Mouse (Mus musculus) CH12F3 (cell line): ENCODE results near the gene Usf3.

Source experiments
- in situ Hi-C: fragments of 300-500 bp; cut with MboI; formaldehyde crosslinking; loops from 2 replicates; pipeline ENCODE4 v1.14.3; 2020; ENCODE audit warnings: low sequenced_read_pairs

Usf3 gene

GRCm38 (mm10) chr16:44172297-44173154 lies 520 bp upstream of the Usf3 start:
- in situ Hi-C loops, result no loop called here

DNA sequence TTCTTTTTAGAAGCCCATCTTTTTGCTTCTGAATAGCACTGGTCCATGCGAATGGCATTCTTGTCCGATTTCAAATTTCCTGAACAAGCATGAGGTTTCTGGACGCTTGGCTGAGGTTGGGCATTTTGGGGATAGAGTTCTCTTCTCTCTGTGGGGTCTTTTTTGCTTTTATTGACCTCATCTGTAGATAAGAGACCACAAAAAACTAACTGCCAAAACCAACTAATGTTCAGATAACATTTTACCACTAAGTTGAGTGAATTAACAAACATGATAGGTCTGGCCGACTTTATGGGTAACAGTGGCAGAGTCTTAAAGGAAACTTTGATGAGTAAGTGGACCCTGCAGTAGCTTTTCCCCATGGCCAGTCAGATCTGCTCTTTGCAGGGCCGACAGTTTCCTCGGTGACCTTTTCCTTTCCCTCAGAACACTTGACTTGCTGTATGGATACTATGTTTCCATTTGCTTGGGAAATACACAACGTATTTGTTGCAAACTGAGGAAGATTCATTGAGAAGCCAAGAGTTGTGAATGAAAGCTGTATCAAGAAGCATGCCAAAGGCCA lies 1.0 kb downstream of the Usf3 start:
- in situ Hi-C loops, result no loop called here

DNA sequence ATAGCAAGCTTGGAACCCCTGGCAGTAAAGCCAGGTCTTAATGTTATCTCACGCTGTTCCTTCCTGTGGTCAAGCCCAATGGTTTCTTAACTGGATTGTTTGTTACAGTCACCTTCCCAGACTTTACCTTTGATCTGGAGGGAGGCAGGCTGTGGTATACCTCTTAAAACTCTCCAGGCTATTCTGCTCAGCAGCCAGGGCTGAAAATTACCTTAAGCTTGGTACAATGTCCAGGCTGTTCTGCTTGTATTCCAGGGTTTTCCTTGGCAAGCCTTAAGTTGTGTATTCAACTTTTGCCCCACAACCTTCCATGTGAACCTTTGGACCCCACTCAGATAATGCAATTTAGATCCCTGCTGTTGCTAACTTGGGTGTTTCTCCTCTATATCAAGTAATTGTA lies 2.0 kb downstream of the Usf3 start:
- in situ Hi-C loops, result no loop called here

- in situ Hi-C loops, result no loop called here
Observed at GRCm38 (mm10) chr16:44176511-44176910, 3.5 kb downstream of the Usf3 start.

- in situ Hi-C loops, result no loop called here
Observed at GRCm38 (mm10) chr16:44178555-44178954, 5.5 kb downstream of the Usf3 start.

DNA sequence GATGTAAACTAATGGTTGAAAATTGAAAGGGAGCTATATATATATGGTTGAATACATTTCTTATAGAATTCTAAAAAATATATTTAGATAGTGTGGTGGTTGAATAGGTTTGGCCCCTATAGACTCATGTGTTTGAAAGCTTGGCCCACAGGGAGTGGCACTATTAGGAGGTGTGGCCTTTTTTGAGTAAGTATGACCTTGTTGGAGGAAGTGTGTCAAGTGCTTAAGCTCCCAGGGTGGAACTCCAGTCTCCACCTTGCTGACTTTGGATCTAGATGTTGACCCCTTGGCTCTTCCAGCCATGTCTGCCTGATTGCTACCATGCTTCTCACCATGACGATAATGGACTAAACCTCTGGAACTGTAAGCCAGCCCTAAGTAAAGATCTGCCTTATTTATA lies 9.6 kb downstream of the Usf3 start:
- in situ Hi-C loops, result no loop called here

- in situ Hi-C loops, result no loop called here
Observed at GRCm38 (mm10) chr16:44184769-44185168, 11.7 kb downstream of the Usf3 start.

- in situ Hi-C loops, result no loop called here
Observed at GRCm38 (mm10) chr16:44187172-44187571, 14.1 kb downstream of the Usf3 start.

DNA sequence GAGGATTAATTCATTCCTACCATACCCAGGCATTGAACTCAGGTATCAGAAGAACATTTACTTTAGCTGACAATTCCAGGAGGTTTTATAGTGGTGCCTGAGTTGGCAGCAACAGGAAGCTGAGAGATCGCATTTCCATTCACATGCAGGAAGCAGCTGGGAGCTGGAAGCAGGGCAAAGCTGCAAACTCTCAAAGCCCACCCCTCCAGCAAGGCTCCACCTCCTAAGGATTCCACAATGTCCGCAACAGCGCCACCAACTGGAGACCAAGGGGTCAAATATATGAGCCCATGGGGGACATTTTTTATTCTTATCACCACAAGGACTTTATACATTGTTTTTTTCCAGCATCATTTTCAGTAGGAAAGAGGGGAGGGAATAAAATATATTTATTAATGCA lies 15.7 kb downstream of the Usf3 start:
- in situ Hi-C loops, result no loop called here

GRCm38 (mm10) chr16:44190032-44190431 lies 17.0 kb downstream of the Usf3 start:
- in situ Hi-C loops, result no loop called here

DNA sequence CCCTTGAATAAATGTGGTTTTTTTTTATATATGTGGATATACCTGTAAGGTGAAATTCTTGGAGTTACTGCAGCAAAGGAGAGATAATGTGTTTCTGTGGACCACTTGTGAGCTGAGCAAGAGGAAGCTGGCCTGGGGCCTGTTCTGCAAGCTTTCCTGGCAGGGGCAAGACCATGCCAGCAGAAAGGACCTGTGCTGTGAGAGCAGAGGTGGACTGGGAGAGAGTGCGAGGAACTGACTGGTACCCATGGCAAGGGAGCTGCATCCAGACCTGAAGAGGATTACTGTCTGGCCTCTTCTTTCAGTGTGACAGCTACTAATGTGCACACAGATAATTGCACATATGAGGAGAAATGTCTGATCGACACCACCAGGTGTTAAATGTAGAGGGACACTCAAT lies 17.9 kb downstream of the Usf3 start:
- in situ Hi-C loops, result no loop called here

DNA sequence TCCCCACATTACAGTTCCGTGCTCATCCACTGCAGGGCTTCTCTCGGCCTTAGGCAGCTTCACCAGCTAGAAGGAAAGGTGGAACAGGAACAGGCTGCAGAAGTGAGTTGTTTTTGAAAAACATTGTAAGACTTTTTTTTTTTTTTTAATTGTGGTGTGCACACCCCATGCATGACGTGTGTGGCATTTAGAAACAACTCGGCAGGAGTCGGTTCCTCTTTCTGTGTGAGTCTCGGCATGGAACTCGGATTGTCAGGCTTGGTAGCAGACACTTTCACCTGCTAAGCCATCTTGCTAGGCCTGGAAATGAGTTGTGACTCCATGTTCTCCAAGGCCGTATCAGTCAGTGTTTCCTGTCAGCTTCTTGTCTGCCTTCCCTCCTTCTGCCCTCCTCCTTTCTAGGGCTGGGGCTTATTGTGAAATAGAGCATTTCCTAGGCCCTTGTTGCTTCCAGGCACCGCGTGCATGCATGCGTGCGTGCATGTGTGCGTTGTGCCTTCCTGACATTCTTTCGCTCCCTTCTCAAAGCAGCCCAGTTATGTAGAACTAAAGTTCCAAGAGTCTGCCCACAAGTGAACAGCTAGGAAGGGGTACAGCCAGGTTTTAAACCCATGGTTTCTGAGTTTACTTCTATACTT lies 26.1 kb downstream of the Usf3 start:
- in situ Hi-C loops, result no loop called here

DNA sequence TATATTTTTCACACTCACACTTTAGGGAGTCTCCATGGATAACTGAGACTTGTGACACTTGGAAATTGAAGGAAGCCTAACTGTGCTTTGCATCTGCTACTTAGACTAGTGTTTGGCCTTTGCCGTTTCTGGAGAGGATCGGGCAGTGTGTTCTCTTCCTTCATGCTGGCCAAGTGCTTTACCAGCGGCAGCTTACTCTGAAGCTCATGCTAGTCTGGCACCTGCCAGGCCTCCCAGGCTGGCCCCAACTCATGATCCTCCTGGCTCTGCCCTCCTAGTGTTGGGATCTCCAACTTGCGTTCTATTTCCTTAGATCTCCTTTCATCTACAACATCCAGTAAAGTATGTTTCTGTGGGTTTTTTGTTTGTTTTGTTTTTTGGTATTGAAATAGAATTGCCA lies 27.1 kb downstream of the Usf3 start:
- in situ Hi-C loops, result no loop called here

GRCm38 (mm10) chr16:44204331-44204730 lies 31.3 kb downstream of the Usf3 start:
- in situ Hi-C loops, result no loop called here

DNA sequence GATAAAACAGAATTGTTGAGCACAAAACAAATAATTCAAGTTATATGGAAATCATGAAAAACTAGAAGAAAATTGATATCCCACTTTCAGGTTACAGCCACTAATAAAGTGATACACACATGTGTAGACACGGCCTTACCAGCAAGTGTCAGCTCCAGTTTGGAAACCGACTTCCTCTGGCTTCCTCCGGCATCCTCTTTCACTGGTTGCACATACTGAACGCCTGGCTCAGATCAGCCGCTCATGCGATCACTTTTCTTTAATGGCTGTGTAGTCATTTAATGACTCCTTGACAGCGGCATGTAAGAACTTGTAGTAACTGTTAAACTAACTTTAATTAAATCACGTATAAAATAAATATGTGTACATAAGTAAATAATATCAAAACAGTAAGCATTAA lies 32.9 kb downstream of the Usf3 start:
- in situ Hi-C loops, result no loop called here

DNA sequence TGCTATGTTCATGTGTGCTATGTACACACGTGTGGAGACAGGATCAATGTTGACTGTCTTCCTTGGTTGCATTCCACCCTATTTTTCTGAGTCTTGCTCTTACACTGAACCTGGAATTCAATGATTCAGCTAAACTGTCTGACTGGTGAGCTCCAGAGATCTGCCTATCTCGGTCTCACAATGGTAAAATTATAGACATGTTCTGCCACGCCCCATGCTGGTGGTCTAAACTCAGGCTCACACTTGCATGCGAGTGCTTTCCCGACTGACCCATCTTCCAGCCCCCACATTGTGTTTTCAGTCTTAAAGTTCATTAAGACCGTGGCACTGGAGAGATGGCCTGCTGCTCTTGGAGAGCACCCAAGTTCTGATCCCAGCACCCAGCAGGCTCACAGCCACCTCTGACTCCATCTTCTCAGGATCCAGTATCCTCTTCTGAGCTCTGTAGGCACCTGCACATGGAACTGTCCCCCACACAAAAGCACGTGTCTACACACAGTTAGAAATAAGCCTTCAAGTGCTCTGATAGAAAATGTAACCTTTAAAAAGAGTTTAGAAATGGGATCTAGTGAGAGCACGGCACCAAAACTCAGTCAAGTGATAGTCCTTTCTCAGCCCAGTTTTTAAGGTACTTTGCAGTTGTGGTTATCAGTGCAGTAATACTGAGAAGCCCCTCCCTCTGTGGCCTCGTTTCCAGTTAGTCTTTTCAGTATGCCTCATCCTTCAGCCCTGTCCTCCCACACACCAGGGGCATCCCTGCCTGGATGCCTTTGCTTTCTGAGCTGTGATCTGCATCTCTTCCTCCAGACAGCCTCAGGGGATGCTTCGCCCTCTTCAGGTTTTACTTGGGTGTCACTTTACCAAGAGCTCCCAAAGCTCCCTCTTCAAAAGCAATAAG lies 37.4 kb downstream of the Usf3 start:
- in situ Hi-C loops, result no loop called here

GRCm38 (mm10) chr16:44211054-44211414 lies 38.0 kb downstream of the Usf3 start:
- in situ Hi-C loops, result no loop called here

DNA sequence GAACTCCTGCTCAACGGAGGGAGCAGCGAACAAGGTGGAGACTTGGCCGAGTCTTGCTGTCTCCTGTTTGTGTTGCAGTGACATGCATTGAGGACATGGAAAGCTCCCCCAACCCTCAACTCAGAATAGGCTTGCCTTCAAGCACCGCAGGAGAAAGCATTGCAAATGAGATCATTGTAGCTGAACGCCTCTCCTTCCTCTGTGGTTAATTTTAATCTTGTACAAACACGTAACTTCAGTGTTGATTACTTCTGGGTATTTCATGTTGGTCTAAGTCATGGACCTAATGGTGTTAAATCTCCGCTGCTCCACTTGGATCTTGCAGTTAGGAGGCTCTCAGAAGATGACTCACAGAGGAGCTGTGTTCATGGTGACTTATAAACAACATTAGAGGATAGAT lies 39.7 kb downstream of the Usf3 start:
- in situ Hi-C loops, result no loop called here

DNA sequence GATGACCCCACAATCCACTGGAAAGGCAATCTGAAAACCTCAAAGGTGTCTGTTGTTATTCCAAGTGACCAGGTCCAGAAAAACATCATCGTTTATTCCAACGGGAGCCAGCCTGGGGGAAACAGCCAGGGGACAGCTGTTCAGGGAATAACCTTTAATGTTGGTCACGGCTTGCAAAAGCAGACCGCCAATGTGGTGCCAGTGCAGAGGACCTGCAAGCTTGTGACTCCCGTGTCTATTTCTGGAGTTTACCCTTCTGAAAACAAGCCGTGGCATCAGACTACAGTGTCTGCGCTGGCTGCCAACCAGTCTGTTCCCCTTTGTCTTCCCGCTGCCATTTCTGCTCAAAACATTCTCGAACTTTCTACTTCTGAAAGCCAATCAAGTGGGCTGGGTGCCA lies 42.5 kb downstream of the Usf3 start:
- in situ Hi-C loops, result no loop called here

- in situ Hi-C loops, result no loop called here
Observed at GRCm38 (mm10) chr16:44216417-44216816, 43.4 kb downstream of the Usf3 start.

DNA sequence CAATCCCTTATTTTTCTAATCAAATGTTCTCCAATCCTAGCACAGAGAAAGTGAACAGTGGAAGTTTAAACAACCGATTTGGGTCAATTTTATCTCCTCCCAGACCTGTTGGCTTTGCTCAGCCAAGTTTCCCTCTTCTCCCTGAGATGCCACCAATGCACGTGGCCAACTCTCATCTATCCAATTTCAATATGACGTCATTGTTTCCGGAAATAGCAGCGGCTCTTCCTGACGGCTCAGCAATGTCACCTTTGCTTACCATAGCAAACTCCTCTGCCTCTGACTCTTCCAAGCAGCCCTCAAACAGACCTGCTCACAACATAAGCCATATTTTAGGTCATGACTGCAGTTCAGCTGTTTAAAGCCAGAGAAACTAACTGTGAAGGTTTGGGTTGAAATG lies 48.4 kb downstream of the Usf3 start:
- in situ Hi-C loops, result no loop called here
